Mouse (Mus musculus) heart, postnatal 0 days (tissue): Measurements from ENCODE around the gene Slc9a4.

Source experiments
- CTCF ChIP-seq: IDR thresholded peaks from 2 replicates; pipeline ENCODE4 v1.5.1; 2016; ENCODE audit warnings: antibody characterized with exemption, control low read depth, low read depth
- EP300 ChIP-seq: IDR thresholded peaks from 2 replicates; pipeline ENCODE4 v1.6.1; 2016; ENCODE audit warnings: antibody characterized with exemption, low read depth

DNA sequence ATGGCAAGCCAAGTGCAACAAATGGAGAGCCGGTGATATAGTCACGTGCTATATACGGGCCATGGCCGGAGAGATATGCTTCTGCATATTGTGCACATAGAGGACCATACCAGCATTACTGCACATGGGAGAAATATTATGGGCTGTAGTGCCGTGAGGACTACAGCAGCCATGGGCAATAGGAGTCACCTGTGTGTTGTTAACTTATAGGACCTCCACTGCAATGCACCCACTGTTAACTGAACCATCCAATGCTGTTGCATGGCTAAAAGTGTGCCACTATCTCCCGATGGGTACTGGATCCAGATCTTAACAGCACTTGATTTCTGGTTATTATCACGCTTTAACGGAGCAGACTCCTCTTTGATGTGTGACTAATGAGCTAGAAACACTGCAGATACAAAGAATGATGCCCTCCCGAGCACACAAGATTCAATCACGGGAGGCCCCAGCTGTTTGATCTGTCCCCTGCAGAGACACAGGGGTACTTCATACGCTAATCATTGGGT lies 32.8 kb upstream of the Slc9a4 start:
- TF ChIP-seq CTCF (no peak), EP300 (no peak)
